Mouse (Mus musculus) kidney, adult 2 months (tissue): ENCODE results near the gene Tldc2.

Source experiments
- CTCF ChIP-seq: fragments of 200-500 bp; conservative IDR thresholded peaks from 2 replicates; pipeline ENCODE4 v1.5.1; 2011; ENCODE audit warnings: low read depth, mild to moderate bottlenecking, control low read depth, low read length, moderate library complexity, mixed read lengths; ENCODE audit not compliant: insufficient read depth, insufficient read length
- POLR2A ChIP-seq: fragments of 200-500 bp; IDR thresholded peaks from one replicate; pipeline ENCODE4 v1.6.1; 2011; ENCODE audit warnings: low read depth, low read length, control low read depth

- TF ChIP-seq CTCF (no peak), POLR2A (no peak)
These were observed 45.2 kb downstream of the Tldc2 start for GRCm38 (mm10) chr2:157132086-157132485.
